Comparison of ENCODE assay signal across 7 mouse cellular contexts in genomic region chr11:117987032-117987451, GRCm38 (mm10). TPM values are rescaled to one million over a fixed set of nuclear protein-coding genes. Genes with fewer than 3 reads are reported as not detected.
DNase-seq lines count a peak whose midpoint lies in the region; ATAC-seq and TF ChIP-seq lines count a peak whose summit lies in the region.

No protein-coding gene starts in this region.

- no peaks in the 10 kb centered on the region for H3K9me3 ChIP-seq in embryonic facial prominence, embryonic 10.5 days
- no peaks in the 10 kb centered on the region for H3K9me3 ChIP-seq in hindbrain, embryonic 15.5 days
- no peaks in the 10 kb centered on the region for H3K9me3 ChIP-seq in lung, embryonic 16.5 days (ENCODE audit: control insufficient read depth, low read length)

- peak overlapping the region; percentile 93 for H3K4me3 ChIP-seq in testis, adult 2 months (ENCODE audit: control insufficient read depth, low read depth, low read length)
- H3K4me3 ChIP-seq in embryonic facial prominence, embryonic 10.5 days = peak overlapping the region; percentile 100
- peak overlapping the region; percentile 72 for H3K4me3 ChIP-seq in hindbrain, embryonic 15.5 days
- peak overlapping the region; percentile 74 for H3K4me3 ChIP-seq in lung, embryonic 16.5 days (ENCODE audit: low read length)
- peak overlapping the region; percentile 97 for H3K4me3 ChIP-seq in small intestine, adult 2 months (ENCODE audit: low read depth, low read length)

- peak overlapping the region; percentile 70 for H3K4me2 ChIP-seq in hindbrain, embryonic 15.5 days
- peak overlapping the region; percentile 77 for H3K4me2 ChIP-seq in lung, embryonic 16.5 days (ENCODE audit: low read depth, low read length)

- no peak for TF ChIP-seq POLR2A in testis, adult 2 months (IDR thresholded peaks at IDR 0.05; ENCODE audit: control insufficient read depth, low read depth, low read length)
- TF ChIP-seq POLR2A in small intestine, adult 2 months (IDR thresholded peaks at IDR 0.05; ENCODE audit: low read depth, low read length) = no peak

- no peaks in the 10 kb centered on the region for H3K27me3 ChIP-seq in testis, adult 2 months (ENCODE audit: control insufficient read depth, insufficient read depth, low read length)
- H3K27me3 ChIP-seq in embryonic facial prominence, embryonic 10.5 days (replicated peaks; ENCODE audit: low read depth, poor library complexity, severe bottlenecking) = no peaks in the 10 kb centered on the region
- H3K27me3 ChIP-seq in hindbrain, embryonic 15.5 days = no peaks in the 10 kb centered on the region
- H3K27me3 ChIP-seq in lung, embryonic 16.5 days (ENCODE audit: control insufficient read depth, insufficient read depth, low read depth, low read length) = no peaks in the 10 kb centered on the region
- no peaks in the 10 kb centered on the region for H3K27me3 ChIP-seq in small intestine, adult 2 months (ENCODE audit: control insufficient read depth, insufficient read depth, low read length)

- peak; percentile 77 for ATAC-seq in hindbrain, embryonic 15.5 days (ENCODE audit: low FRiP score, low read depth)
- peak; percentile 79 for ATAC-seq in lung, embryonic 16.5 days (ENCODE audit: low read depth)

- no peak for DNase-seq in testis, postnatal 10 days (ENCODE audit: low spot score)
- DNase-seq in embryonic facial prominence, embryonic 10.5 days (ENCODE audit: low spot score) = no peak
- no peak for DNase-seq in urinary bladder, adult 18-20 months (ENCODE audit: low spot score in 2 of 2)

- peaks cover 10% of the 10 kb centered on the region for H3K4me1 ChIP-seq in testis, adult 2 months (ENCODE audit: control insufficient read depth, insufficient read depth, low read length)
- peaks cover 53% of the 10 kb centered on the region for H3K4me1 ChIP-seq in embryonic facial prominence, embryonic 10.5 days
- H3K4me1 ChIP-seq in hindbrain, embryonic 15.5 days (replicated peaks) = peaks cover 53% of the 10 kb centered on the region
- peaks cover 35% of the 10 kb centered on the region for H3K4me1 ChIP-seq in lung, embryonic 16.5 days (replicated peaks; ENCODE audit: control insufficient read depth, insufficient read depth, low read length)
- peaks cover 28% of the 10 kb centered on the region; the same call in 1 of the 2 replicates for H3K4me1 ChIP-seq in small intestine, adult 2 months (ENCODE audit: control insufficient read depth, insufficient read depth, insufficient read length, low read length)

- 3% methylated on average over 32 of the region's 32 CpGs for WGBS in embryonic facial prominence, embryonic 10.5 days
- under 1% methylated on average over 23 of the region's 32 CpGs for WGBS in hindbrain, embryonic 15.5 days
- WGBS in lung, embryonic 16.5 days = under 1% methylated on average over 32 of the region's 32 CpGs
- under 1% methylated on average over 31 of the region's 32 CpGs for WGBS in small intestine, adult 2 months

- peak overlapping the region; percentile 42 for H3K27ac ChIP-seq in testis, adult 2 months (ENCODE audit: control insufficient read depth, insufficient read depth, low read depth, low read length)
- peak overlapping the region; percentile 87 for H3K27ac ChIP-seq in embryonic facial prominence, embryonic 10.5 days (replicated peaks)
- H3K27ac ChIP-seq in hindbrain, embryonic 15.5 days (replicated peaks) = peak overlapping the region; percentile 90
- peak overlapping the region; percentile 86 for H3K27ac ChIP-seq in lung, embryonic 16.5 days (ENCODE audit: low read length)
- H3K27ac ChIP-seq in small intestine, adult 2 months (ENCODE audit: insufficient read depth, low read depth, low read length) = peak overlapping the region; percentile 30

- no peaks in the 10 kb centered on the region for H3K36me3 ChIP-seq in testis, adult 2 months (ENCODE audit: control insufficient read depth, insufficient read depth, low read length)
- no peaks in the 10 kb centered on the region for H3K36me3 ChIP-seq in embryonic facial prominence, embryonic 10.5 days (replicated peaks)
- H3K36me3 ChIP-seq in hindbrain, embryonic 15.5 days = no peaks in the 10 kb centered on the region
- no peaks in the 10 kb centered on the region for H3K36me3 ChIP-seq in lung, embryonic 16.5 days (ENCODE audit: control insufficient read depth, insufficient read depth, low read length)
- H3K36me3 ChIP-seq in small intestine, adult 2 months (ENCODE audit: control insufficient read depth, insufficient read depth, low read length) = no peaks in the 10 kb centered on the region

- TF ChIP-seq CTCF in testis, adult 2 months (IDR thresholded peaks at IDR 0.05; ENCODE audit: control insufficient read depth, insufficient read depth, insufficient replicate concordance, low read depth, low read length) = no peak
- no peak for TF ChIP-seq CTCF in small intestine, adult 2 months (IDR thresholded peaks at IDR 0.05; ENCODE audit: extremely low read depth, insufficient read length, insufficient replicate concordance, low read depth, low read length)

- H3K9ac ChIP-seq in hindbrain, embryonic 15.5 days = peak overlapping the region; percentile 77
- peak overlapping the region; percentile 78 for H3K9ac ChIP-seq in lung, embryonic 16.5 days (ENCODE audit: low read length)

RNA-seq across cellular contexts. Expression of gene Pgs1, which starts 0.9 kb away (rescaled TPM):
- polyA plus RNA-seq in testis, adult 2 months (2012; rRNA removed) = 55.3 and 59.6 TPM in 2 replicates
- 43.5 and 44.6 TPM in 2 replicates for polyA plus RNA-seq in embryonic facial prominence, embryonic 10.5 days (2016; fragmentation: Nextera tagmentation; extraction: Ambion mirVana)
- polyA plus RNA-seq in hindbrain, embryonic 15.5 days (2015; fragmentation: Nextera tagmentation; extraction: Ambion mirVana) = 59.4 and 63.7 TPM in 2 replicates
- polyA plus RNA-seq in lung, embryonic 16.5 days (2015; fragmentation: Nextera tagmentation; extraction: Ambion mirVana) = 41.8 and 44.8 TPM in 2 replicates
- polyA plus RNA-seq in small intestine, adult 2 months (2012; rRNA removed) = 19.8 and 35.0 TPM in 2 replicates

RNA-seq across cellular contexts. Expression of gene Socs3, which starts 17.2 kb away (rescaled TPM):
- polyA plus RNA-seq in testis, adult 2 months (2012; rRNA removed) = 0.51 and 0.61 TPM in 2 replicates
- 13.6 and 16.7 TPM in 2 replicates for polyA plus RNA-seq in embryonic facial prominence, embryonic 10.5 days (2016; fragmentation: Nextera tagmentation; extraction: Ambion mirVana)
- polyA plus RNA-seq in hindbrain, embryonic 15.5 days (2015; fragmentation: Nextera tagmentation; extraction: Ambion mirVana) = 7.8 and 9.2 TPM in 2 replicates
- 12.5 and 13.2 TPM in 2 replicates for polyA plus RNA-seq in lung, embryonic 16.5 days (2015; fragmentation: Nextera tagmentation; extraction: Ambion mirVana)
- polyA plus RNA-seq in small intestine, adult 2 months (2012; rRNA removed) = 27.2 and 47.2 TPM in 2 replicates

Comparison
In these comparisons a context has a peak if more than half of its experiments do, and no peak if none do; other contexts are left out.
1. H3K27ac ChIP-seq: peak in every context shown above with its lines; median percentile 90 in hindbrain, embryonic 15.5 days; 87 in embryonic facial prominence, embryonic 10.5 days; 86 in lung, embryonic 16.5 days; 42 in testis, adult 2 months; 30 in small intestine, adult 2 months.